Mouse (Mus musculus): ENCODE results near the gene Fggy.

- TF ChIP-seq CTCF (conservative IDR thresholded peaks at IDR 0.05; ENCODE audit: insufficient read depth, insufficient read length, low read depth, low read length): no peak
- no peak for TF ChIP-seq POLR2A (IDR thresholded peaks at IDR 0.05; ENCODE audit: low read depth, low read length)
Observed at GRCm38 (mm10) chr4:95795283-95795682, 238.0 kb downstream of the Fggy start.

Data from kidney, adult 2 months (tissue).